15 mouse cellular contexts compared by ENCODE assay signal in genomic region chr19:27210991-27211390, GRCm38 (mm10). TPM values are rescaled to one million over a fixed set of nuclear protein-coding genes. Genes with fewer than 3 reads are reported as not detected.
DNase-seq lines count a peak whose midpoint lies in the region; ATAC-seq and TF ChIP-seq lines count a peak whose summit lies in the region.
"Had no signal": no experiment of that assay in that cellular context is flagged by ENCODE, and none has a peak within 500 bp of the region (broad histone marks: within the 10 kb centered on the region; RNA-seq: fewer than 3 reads in every experiment).

No protein-coding gene starts in this region.

- H3K9me3 ChIP-seq in hindbrain, embryonic 15.5 days, result no peaks in the 10 kb centered on the region
- no peaks in the 10 kb centered on the region for H3K9me3 ChIP-seq in hindbrain, embryonic 11.5 days (ENCODE audit: control insufficient read depth, low read length)
- H3K9me3 ChIP-seq in heart, embryonic 16.5 days (replicated peaks; ENCODE audit: control insufficient read depth, low read length), result no peaks in the 10 kb centered on the region
- H3K9me3 ChIP-seq in kidney, embryonic 15.5 days (replicated peaks), result no peaks in the 10 kb centered on the region
- H3K9me3 ChIP-seq: heart, embryonic 15.5 days; megakaryocyte, embryonic 14.5 days had no signal

- DNase-seq in hindbrain, embryonic 11.5 days (ENCODE audit: low spot score), result no peak
- peak; percentile 45 to 68 for DNase-seq in cerebellum, adult 2 months
- no peak for DNase-seq in retina, embryonic 14.5 days (ENCODE audit: low spot score)
- DNase-seq: kidney, adult 18-20 months; right cerebral cortex, adult 18-20 months; spleen, adult 18-20 months had no signal

- peaks cover 6% of the 10 kb centered on the region; the same call in 1 of the 2 replicates for H3K27me3 ChIP-seq in hindbrain, embryonic 15.5 days
- no peaks in the 10 kb centered on the region for H3K27me3 ChIP-seq in hindbrain, embryonic 11.5 days (ENCODE audit: control insufficient read depth, insufficient read depth, low read length)
- H3K27me3 ChIP-seq in cerebellum, adult 2 months (ENCODE audit: control insufficient read depth, insufficient read depth, low read length), result no peaks in the 10 kb centered on the region
- peaks cover 8% of the 10 kb centered on the region for H3K27me3 ChIP-seq in heart, embryonic 16.5 days (ENCODE audit: control insufficient read depth, insufficient read depth, low read length)
- peaks cover 14% of the 10 kb centered on the region for H3K27me3 ChIP-seq in kidney, embryonic 15.5 days

- H3K4me2 ChIP-seq in hindbrain, embryonic 15.5 days, result no peak overlapping the region
- H3K4me2 ChIP-seq in hindbrain, embryonic 11.5 days (replicated peaks; ENCODE audit: low read depth, low read length), result no peak overlapping the region
- no peak overlapping the region for H3K4me2 ChIP-seq in heart, embryonic 16.5 days (ENCODE audit: low read depth, low read length)
- H3K4me2 ChIP-seq in kidney, embryonic 15.5 days, result no peak overlapping the region
- H3K4me2 ChIP-seq: heart, embryonic 15.5 days; liver, embryonic 11.5 days had no signal

- H3K9ac ChIP-seq in hindbrain, embryonic 15.5 days, result no peak overlapping the region
- no peak overlapping the region for H3K9ac ChIP-seq in hindbrain, embryonic 11.5 days (ENCODE audit: low read depth, low read length)
- H3K9ac ChIP-seq in heart, embryonic 16.5 days (ENCODE audit: low read length), result no peak overlapping the region
- no peak overlapping the region for H3K9ac ChIP-seq in kidney, embryonic 15.5 days
- H3K9ac ChIP-seq: heart, embryonic 15.5 days had no signal

- H3K27ac ChIP-seq in hindbrain, embryonic 15.5 days (replicated peaks), result no peak overlapping the region
- no peak overlapping the region for H3K27ac ChIP-seq in hindbrain, embryonic 11.5 days (ENCODE audit: low read depth, low read length)
- no peak overlapping the region for H3K27ac ChIP-seq in cerebellum, adult 2 months (ENCODE audit: insufficient read depth, low read length)
- no peak overlapping the region for H3K27ac ChIP-seq in heart, embryonic 16.5 days (ENCODE audit: low read length)
- H3K27ac ChIP-seq in kidney, embryonic 15.5 days, result no peak overlapping the region
- H3K27ac ChIP-seq: heart, embryonic 15.5 days had no signal

- peaks cover 6% of the 10 kb centered on the region for H3K4me1 ChIP-seq in hindbrain, embryonic 15.5 days (replicated peaks)
- H3K4me1 ChIP-seq in hindbrain, embryonic 11.5 days (replicated peaks; ENCODE audit: control insufficient read depth, insufficient read depth, low read length), result no peaks in the 10 kb centered on the region
- peaks cover 9% of the 10 kb centered on the region for H3K4me1 ChIP-seq in cerebellum, adult 2 months (ENCODE audit: control insufficient read depth, insufficient read depth, low read length)
- H3K4me1 ChIP-seq in heart, embryonic 16.5 days (ENCODE audit: control insufficient read depth, insufficient read depth, low read length), result peaks cover 8% of the 10 kb centered on the region
- H3K4me1 ChIP-seq in kidney, embryonic 15.5 days, result peaks cover under 1% of the 10 kb centered on the region; the same call in 1 of the 2 replicates

- 50% methylated on average over 2 of the region's 2 CpGs for WGBS in hindbrain, embryonic 15.5 days
- WGBS in hindbrain, embryonic 11.5 days, result 58% methylated on average over 2 of the region's 2 CpGs
- WGBS in cerebellum, adult 2 months, result 15% methylated on average over 2 of the region's 2 CpGs
- WGBS in heart, embryonic 16.5 days, result 32% methylated on average over 2 of the region's 2 CpGs
- 80% methylated on average over 2 of the region's 2 CpGs for WGBS in kidney, embryonic 15.5 days

- no peak for TF ChIP-seq CTCF in cerebellum, adult 2 months (IDR thresholded peaks at IDR 0.05; ENCODE audit: borderline replicate concordance, insufficient read depth, low read depth, low read length)

- no peaks in the 10 kb centered on the region for H3K36me3 ChIP-seq in hindbrain, embryonic 15.5 days
- no peaks in the 10 kb centered on the region for H3K36me3 ChIP-seq in hindbrain, embryonic 11.5 days (ENCODE audit: control insufficient read depth, insufficient read depth, low read length)
- H3K36me3 ChIP-seq in heart, embryonic 16.5 days (ENCODE audit: control insufficient read depth, insufficient read depth), result no peaks in the 10 kb centered on the region
- H3K36me3 ChIP-seq in kidney, embryonic 15.5 days, result no peaks in the 10 kb centered on the region
- H3K36me3 ChIP-seq: heart, embryonic 15.5 days had no signal

- peak; percentile 48; the same call in 1 of the 2 replicates for ATAC-seq in hindbrain, embryonic 15.5 days (ENCODE audit: low FRiP score, low read depth)
- no peak for ATAC-seq in hindbrain, embryonic 11.5 days (ENCODE audit: low FRiP score)
- peak; percentile 45; the same call in 1 of the 2 replicates for ATAC-seq in cerebellum, adult (ENCODE audit: insufficient number of reproducible peaks, low FRiP score, low TSS enrichment)
- peak; percentile 14; the same call in 1 of the 2 replicates for ATAC-seq in heart, embryonic 16.5 days (replicated peaks; ENCODE audit: extremely low read depth, insufficient read depth, low FRiP score)
- ATAC-seq in kidney, embryonic 15.5 days (replicated peaks; ENCODE audit: low FRiP score), result no peak
- ATAC-seq in megakaryocyte-erythroid progenitor cell, adult 5-6 weeks (replicated peaks; ENCODE audit: low FRiP score, low TSS enrichment, poor library complexity, severe bottlenecking), result no peak
- ATAC-seq: activated CD4-positive, CD25-positive, alpha-beta regulatory T cell, adult 4 months had no signal

- TF ChIP-seq POLR2A in cerebellum, adult 2 months (IDR thresholded peaks at IDR 0.05; ENCODE audit: borderline replicate concordance, insufficient read depth, low read length), result no peak

- H3K4me3 ChIP-seq in hindbrain, embryonic 15.5 days, result no peak overlapping the region
- H3K4me3 ChIP-seq in hindbrain, embryonic 11.5 days (ENCODE audit: low read depth, low read length), result no peak overlapping the region
- no peak overlapping the region for H3K4me3 ChIP-seq in cerebellum, adult 2 months (replicated peaks; ENCODE audit: insufficient read depth, low read depth, low read length)
- no peak overlapping the region for H3K4me3 ChIP-seq in heart, embryonic 16.5 days (ENCODE audit: low read length)
- no peak overlapping the region for H3K4me3 ChIP-seq in kidney, embryonic 15.5 days (replicated peaks)
- H3K4me3 ChIP-seq: heart, embryonic 15.5 days; megakaryocyte, embryonic 14.5 days had no signal

RNA-seq across cellular contexts. Expression of gene Vldlr, which starts 5.3 kb away (rescaled TPM):
- 27.0 and 30.7 TPM in 2 replicates for polyA plus RNA-seq in hindbrain, embryonic 15.5 days (2015; fragmentation: Nextera tagmentation; extraction: Ambion mirVana)
- polyA plus RNA-seq in hindbrain, embryonic 11.5 days (2014; fragmentation: Nextera tagmentation; extraction: Ambion mirVana), result 9.9 and 10.4 TPM in 2 replicates
- 43.5 and 47.1 TPM in 2 replicates for polyA plus RNA-seq in cerebellum, adult 2 months (2012; rRNA removed)
- polyA plus RNA-seq in heart, embryonic 16.5 days (2015; fragmentation: Nextera tagmentation; extraction: Ambion mirVana), result 32.5 and 38.7 TPM in 2 replicates
- polyA plus RNA-seq in kidney, embryonic 15.5 days (2015; fragmentation: Nextera tagmentation; extraction: Ambion mirVana), result 30.9 and 31.8 TPM in 2 replicates
- total RNA-seq in megakaryocyte-erythroid progenitor cell, adult 5-6 weeks (2014; fragmentation: Nextera tagmentation), result not detected in 2 replicates
- 0.72 TPM in 1 of 2 replicates, not detected in the other for total RNA-seq in megakaryocyte-erythroid progenitor cell, adult 5-6 weeks (2017)
- polyA plus RNA-seq: activated CD4-positive, CD25-positive, alpha-beta regulatory T cell, adult 4 months had no signal

Comparison
In these comparisons a context has a peak if more than half of its experiments do, and no peak if none do; other contexts are left out.
1. ATAC-seq: peak in hindbrain, embryonic 15.5 days (single experiment), cerebellum, adult (single experiment) and heart, embryonic 16.5 days (single experiment); none in hindbrain, embryonic 11.5 days (single experiment), kidney, embryonic 15.5 days (single experiment) and megakaryocyte-erythroid progenitor cell, adult 5-6 weeks (single experiment).
2. DNase-seq: peak in cerebellum, adult 2 months (2 of 2); none in hindbrain, embryonic 11.5 days (single experiment) and retina, embryonic 14.5 days (single experiment).